Mouse (Mus musculus): Measurements from ENCODE around the gene Apopt1. TPM values are rescaled to one million over a fixed set of nuclear protein-coding genes. Genes with fewer than 3 reads are reported as not detected.

Apopt1 gene
- total RNA-seq (2017) = 19.5 and 25.1 TPM in 2 replicates

- ATAC-seq (ENCODE audit: extremely low read depth, insufficient number of reproducible peaks, low FRiP score, poor library complexity, severe bottlenecking) = peak; percentile 86
These were observed at the start of gene Apopt1, which contains the start of gene Bag5 for GRCm38 (mm10) chr12:111713004-111713651. TSS of gene Apopt1 (plus strand) at chr12:111713261. TSS of gene Bag5 (minus strand) at chr12:111713257.

- ATAC-seq (ENCODE audit: extremely low read depth, insufficient number of reproducible peaks, low FRiP score, poor library complexity, severe bottlenecking) = no peak
These were observed 48.9 kb upstream of the Apopt1 start for GRCm38 (mm10) chr12:111664144-111664634.

GRCm38 (mm10) chr12:111665041-111665880 is 47.8 kb upstream of the Apopt1 start:
- no peak for ATAC-seq (ENCODE audit: extremely low read depth, insufficient number of reproducible peaks, low FRiP score, poor library complexity, severe bottlenecking)

- ATAC-seq (ENCODE audit: extremely low read depth, insufficient number of reproducible peaks, low FRiP score, poor library complexity, severe bottlenecking) = no peak
These were observed 46.7 kb upstream of the Apopt1 start for GRCm38 (mm10) chr12:111666380-111666779.

- no peak for ATAC-seq (ENCODE audit: extremely low read depth, insufficient number of reproducible peaks, low FRiP score, poor library complexity, severe bottlenecking)
These were observed 45.6 kb upstream of the Apopt1 start for GRCm38 (mm10) chr12:111667421-111667820.

GRCm38 (mm10) chr12:111668457-111668912 is 44.6 kb upstream of the Apopt1 start:
- ATAC-seq (ENCODE audit: extremely low read depth, insufficient number of reproducible peaks, low FRiP score, poor library complexity, severe bottlenecking) = peak; percentile 64; the same call in 1 of the 2 replicates

GRCm38 (mm10) chr12:111669000-111669788 is 43.9 kb upstream of the Apopt1 start:
- ATAC-seq (ENCODE audit: extremely low read depth, insufficient number of reproducible peaks, low FRiP score, poor library complexity, severe bottlenecking) = no peak

GRCm38 (mm10) chr12:111669961-111670360 is 43.1 kb upstream of the Apopt1 start:
- ATAC-seq (ENCODE audit: extremely low read depth, insufficient number of reproducible peaks, low FRiP score, poor library complexity, severe bottlenecking) = no peak

- ATAC-seq (ENCODE audit: extremely low read depth, insufficient number of reproducible peaks, low FRiP score, poor library complexity, severe bottlenecking) = no peak
These were observed 42.6 kb upstream of the Apopt1 start for GRCm38 (mm10) chr12:111670371-111670971.

GRCm38 (mm10) chr12:111670976-111671375 is 42.1 kb upstream of the Apopt1 start:
- ATAC-seq (ENCODE audit: extremely low read depth, insufficient number of reproducible peaks, low FRiP score, poor library complexity, severe bottlenecking) = no peak

GRCm38 (mm10) chr12:111671431-111671902 is 41.6 kb upstream of the Apopt1 start:
- ATAC-seq (ENCODE audit: extremely low read depth, insufficient number of reproducible peaks, low FRiP score, poor library complexity, severe bottlenecking) = peak; percentile 21; the same call in 1 of the 2 replicates

GRCm38 (mm10) chr12:111672176-111672575 is 40.9 kb upstream of the Apopt1 start, which contains the start of gene Ckb:
TSS of gene Ckb (minus strand) at chr12:111672338.
- ATAC-seq (ENCODE audit: extremely low read depth, insufficient number of reproducible peaks, low FRiP score, poor library complexity, severe bottlenecking) = no peak

- no peak for ATAC-seq (ENCODE audit: extremely low read depth, insufficient number of reproducible peaks, low FRiP score, poor library complexity, severe bottlenecking)
These were observed 40.5 kb upstream of the Apopt1 start for GRCm38 (mm10) chr12:111672581-111672980.

GRCm38 (mm10) chr12:111674850-111675486 is 38.1 kb upstream of the Apopt1 start:
- no peak for ATAC-seq (ENCODE audit: extremely low read depth, insufficient number of reproducible peaks, low FRiP score, poor library complexity, severe bottlenecking)

- no peak for ATAC-seq (ENCODE audit: extremely low read depth, insufficient number of reproducible peaks, low FRiP score, poor library complexity, severe bottlenecking)
These were observed 37.1 kb upstream of the Apopt1 start for GRCm38 (mm10) chr12:111675797-111676580.

- ATAC-seq (ENCODE audit: extremely low read depth, insufficient number of reproducible peaks, low FRiP score, poor library complexity, severe bottlenecking) = no peak
These were observed 35.6 kb upstream of the Apopt1 start for GRCm38 (mm10) chr12:111677421-111677820.
